Mouse (Mus musculus) kidney, embryonic 15.5 days (tissue): ENCODE measurements at regions not wholly inside any gene's neighbourhood (a gene's known extent, or its start where the extent isn't known, plus 50 kb on each side); places are given as distances from the start of the nearest gene placed in this dataset.
A peak's percentile ranks its signal among the peaks of the same experiment; 100 is the strongest.

Source experiments
- ATAC-seq: fragments of 200-750 bp; cut with Nextera tagmentation; replicated peaks from 2 replicates; pipeline ENCODE4 v1.8.0; 2017; ENCODE audit warnings: moderate TSS enrichment; ENCODE audit not compliant: low FRiP score
- H3K27ac ChIP-seq: fragments of 300-500 bp; sonication (generic); 2 replicates; pipeline ENCODE4 v1.5.1; 2015; ENCODE audit warnings: mild to moderate bottlenecking, inconsistent platforms
- H3K27me3 ChIP-seq: fragments of 300-500 bp; sonication (generic); 2 replicates; pipeline ENCODE4 v1.6.1; 2015; ENCODE audit warnings: inconsistent platforms
- H3K36me3 ChIP-seq: fragments of 300-500 bp; sonication (generic); 2 replicates; pipeline ENCODE4 v1.6.1; 2015; ENCODE audit warnings: inconsistent platforms
- H3K4me1 ChIP-seq: fragments of 300-500 bp; sonication (generic); 2 replicates; pipeline ENCODE4 v1.6.1; 2015; ENCODE audit warnings: inconsistent platforms
- H3K4me2 ChIP-seq: fragments of 300-500 bp; sonication (generic); 2 replicates; pipeline ENCODE4 v1.6.1; 2015; ENCODE audit warnings: moderate library complexity, mild to moderate bottlenecking, inconsistent platforms
- H3K4me3 ChIP-seq: fragments of 300-500 bp; sonication (generic); replicated peaks from 2 replicates; pipeline ENCODE4 v1.5.1; 2015; ENCODE audit warnings: mild to moderate bottlenecking, inconsistent platforms
- H3K9ac ChIP-seq: fragments of 300-500 bp; sonication (generic); 2 replicates; pipeline ENCODE4 v1.6.1; 2015; ENCODE audit warnings: mild to moderate bottlenecking, inconsistent platforms
- H3K9me3 ChIP-seq: fragments of 300-500 bp; sonication (generic); replicated peaks from 2 replicates; pipeline ENCODE4 v1.6.1; 2016; ENCODE audit warnings: inconsistent platforms
- WGBS: fragments of 180-500 bp; shearing (Covaris S2); methylation state at CpG from one replicate; pipeline ENCODE4 v1.1.7; 2015; ENCODE audit warnings: mixed read lengths; 5-methylcytosine and 5-hydroxymethylcytosine counted together

- Histone ChIP-seq H3K4me2 (no peak overlapping the region), H3K36me3 (no peaks in the 10 kb centered on the region), H3K4me3 (no peak overlapping the region), H3K4me1 (peaks cover 3% of the 10 kb centered on the region; the same call in 1 of the 2 replicates), H3K9me3 (no peaks in the 10 kb centered on the region), H3K27me3 (no peaks in the 10 kb centered on the region), H3K9ac (no peak overlapping the region), H3K27ac (no peak overlapping the region)
- ATAC-seq, result no peak
- 22% methylated on average over 8 of the region's 8 CpGs for WGBS
Observed at GRCm38 (mm10) chr11:28697644-28698480, 113.7 kb upstream of the Ccdc85a start.

GRCm38 (mm10) chr11:28695031-28695430, 110.9 kb upstream of the Ccdc85a start:
- 73% methylated on average over 3 of the region's 3 CpGs for WGBS

GRCm38 (mm10) chr11:28693303-28693702, 109.2 kb upstream of the Ccdc85a start:
- no peak overlapping the region for H3K4me2 ChIP-seq
- no peak overlapping the region for H3K9ac ChIP-seq
- peaks cover 8% of the 10 kb centered on the region; the same call in 1 of the 2 replicates for H3K4me1 ChIP-seq
- no peak for ATAC-seq
- no peaks in the 10 kb centered on the region for H3K36me3 ChIP-seq
- no peak overlapping the region for H3K4me3 ChIP-seq
- 37% methylated on average over 1 of the region's 1 CpGs for WGBS
- H3K9me3 ChIP-seq, result no peaks in the 10 kb centered on the region
- peak overlapping the region; percentile 46 for H3K27ac ChIP-seq
- H3K27me3 ChIP-seq, result no peaks in the 10 kb centered on the region

More at GRCm38 (mm10) chr11:28695031-28695430, 110.9 kb upstream of the Ccdc85a start:
- Histone ChIP-seq H3K4me3 (no peak overlapping the region), H3K9ac (no peak overlapping the region), H3K4me2 (no peak overlapping the region), H3K27ac (no peak overlapping the region), H3K36me3 (no peaks in the 10 kb centered on the region), H3K4me1 (peaks cover 8% of the 10 kb centered on the region; the same call in 1 of the 2 replicates), H3K27me3 (no peaks in the 10 kb centered on the region), H3K9me3 (no peaks in the 10 kb centered on the region)
- no peak for ATAC-seq

- H3K27me3 ChIP-seq, result no peaks in the 10 kb centered on the region
Observed at GRCm38 (mm10) chr11:28692263-28693194, 108.4 kb upstream of the Ccdc85a start.

GRCm38 (mm10) chr11:28688436-28688835, 104.3 kb upstream of the Ccdc85a start:
- 66% methylated on average over 1 of the region's 1 CpGs for WGBS
- H3K36me3 ChIP-seq, result no peaks in the 10 kb centered on the region
- no peak overlapping the region for H3K4me3 ChIP-seq
- H3K4me1 ChIP-seq, result peaks cover 6% of the 10 kb centered on the region; the same call in 1 of the 2 replicates
- H3K9ac ChIP-seq, result no peak overlapping the region
- no peaks in the 10 kb centered on the region for H3K9me3 ChIP-seq
- no peak for ATAC-seq
- H3K27me3 ChIP-seq, result no peaks in the 10 kb centered on the region
- H3K4me2 ChIP-seq, result no peak overlapping the region
- no peak overlapping the region for H3K27ac ChIP-seq

More at GRCm38 (mm10) chr11:28692263-28693194, 108.4 kb upstream of the Ccdc85a start:
- Histone ChIP-seq H3K9me3 (no peaks in the 10 kb centered on the region), H3K27ac (peak overlapping the region; percentile 71), H3K4me2 (no peak overlapping the region), H3K9ac (no peak overlapping the region), H3K36me3 (no peaks in the 10 kb centered on the region), H3K4me1 (peaks cover 6% of the 10 kb centered on the region; the same call in 1 of the 2 replicates), H3K4me3 (no peak overlapping the region)
- ATAC-seq, result peak; percentile 88
- WGBS, result 6% methylated on average over 3 of the region's 3 CpGs

- Histone ChIP-seq H3K9me3 (no peaks in the 10 kb centered on the region), H3K4me2 (no peak overlapping the region), H3K4me1 (no peaks in the 10 kb centered on the region), H3K27me3 (no peaks in the 10 kb centered on the region), H3K9ac (no peak overlapping the region), H3K27ac (no peak overlapping the region), H3K36me3 (no peaks in the 10 kb centered on the region), H3K4me3 (no peak overlapping the region)
- ATAC-seq, result no peak
Observed at GRCm38 (mm10) chr11:28685407-28685806, 101.3 kb upstream of the Ccdc85a start.

- H3K9ac ChIP-seq, result no peak overlapping the region
- ATAC-seq, result no peak
- H3K4me2 ChIP-seq, result no peak overlapping the region
- 73% methylated on average over 3 of the region's 3 CpGs for WGBS
- H3K4me3 ChIP-seq, result no peak overlapping the region
- no peaks in the 10 kb centered on the region for H3K27me3 ChIP-seq
- no peaks in the 10 kb centered on the region for H3K36me3 ChIP-seq
- H3K27ac ChIP-seq, result no peak overlapping the region
- H3K9me3 ChIP-seq, result no peaks in the 10 kb centered on the region
- H3K4me1 ChIP-seq, result no peaks in the 10 kb centered on the region
Observed at GRCm38 (mm10) chr11:28681311-28681710, 97.2 kb upstream of the Ccdc85a start.

GRCm38 (mm10) chr11:28670765-28671164, 86.6 kb upstream of the Ccdc85a start:
- H3K4me1 ChIP-seq, result no peaks in the 10 kb centered on the region

GRCm38 (mm10) chr11:28669359-28669758, 85.2 kb upstream of the Ccdc85a start:
- no peaks in the 10 kb centered on the region for H3K27me3 ChIP-seq
- ATAC-seq, result no peak
- 61% methylated on average over 4 of the region's 4 CpGs for WGBS

More at GRCm38 (mm10) chr11:28670765-28671164, 86.6 kb upstream of the Ccdc85a start:
- Histone ChIP-seq H3K9ac (no peak overlapping the region), H3K36me3 (no peaks in the 10 kb centered on the region), H3K4me3 (no peak overlapping the region), H3K27me3 (no peaks in the 10 kb centered on the region), H3K9me3 (no peaks in the 10 kb centered on the region), H3K4me2 (no peak overlapping the region), H3K27ac (no peak overlapping the region)
- ATAC-seq, result no peak

GRCm38 (mm10) chr11:28660377-28660776, 76.3 kb upstream of the Ccdc85a start:
- H3K27me3 ChIP-seq, result no peaks in the 10 kb centered on the region
- ATAC-seq, result no peak
- H3K27ac ChIP-seq, result no peak overlapping the region
- H3K9me3 ChIP-seq, result no peaks in the 10 kb centered on the region
- H3K36me3 ChIP-seq, result no peaks in the 10 kb centered on the region
- H3K4me3 ChIP-seq, result no peak overlapping the region
- H3K4me2 ChIP-seq, result no peak overlapping the region
- 51% methylated on average over 4 of the region's 4 CpGs for WGBS
- no peaks in the 10 kb centered on the region for H3K4me1 ChIP-seq
- H3K9ac ChIP-seq, result no peak overlapping the region

More at GRCm38 (mm10) chr11:28669359-28669758, 85.2 kb upstream of the Ccdc85a start:
- no peaks in the 10 kb centered on the region for H3K9me3 ChIP-seq
- H3K4me2 ChIP-seq, result no peak overlapping the region
- no peaks in the 10 kb centered on the region for H3K4me1 ChIP-seq
- no peak overlapping the region for H3K27ac ChIP-seq
- no peak overlapping the region for H3K4me3 ChIP-seq
- H3K36me3 ChIP-seq, result no peaks in the 10 kb centered on the region
- no peak overlapping the region for H3K9ac ChIP-seq

GRCm38 (mm10) chr11:28655169-28655846, 71.2 kb upstream of the Ccdc85a start:
- Histone ChIP-seq H3K27ac (no peak overlapping the region), H3K27me3 (no peaks in the 10 kb centered on the region), H3K4me2 (no peak overlapping the region), H3K9ac (no peak overlapping the region), H3K4me3 (no peak overlapping the region), H3K36me3 (no peaks in the 10 kb centered on the region), H3K4me1 (no peaks in the 10 kb centered on the region), H3K9me3 (no peaks in the 10 kb centered on the region)
- ATAC-seq, result 0 out of 2 replicates have a peak, but pooled peaks have one; percentile 46
- WGBS, result 77% methylated on average over 12 of the region's 12 CpGs
